Mouse (Mus musculus): ENCODE measurements around the gene Gba. TPM values are rescaled to one million over a fixed set of nuclear protein-coding genes. Genes with fewer than 3 reads are reported as not detected.

Gene Gba
- polyA plus RNA-seq, 1 experiment, result 71.7 TPM

- H3K4me1 ChIP-seq (ENCODE audit: control insufficient read depth, insufficient read depth, low read length), result peaks cover 3% of the 10 kb centered on the region; the same call in 1 of the 2 replicates
- TF ChIP-seq POLR2A (IDR thresholded peaks at IDR 0.05; ENCODE audit: borderline replicate concordance, control insufficient read depth, low read depth, low read length) (no peak), CTCF (IDR thresholded peaks at IDR 0.05; ENCODE audit: control insufficient read depth, insufficient read depth, low read length) (no peak)
- H3K4me3 ChIP-seq (replicated peaks; ENCODE audit: control insufficient read depth, low read depth, low read length), result no peak overlapping the region
- 76% methylated on average over 2 of the region's 2 CpGs for WGBS
- H3K27ac ChIP-seq (ENCODE audit: control insufficient read depth, insufficient read depth, low read depth, low read length, poor library complexity), result no peak overlapping the region
Observed at GRCm38 (mm10) chr3:89230561-89230960, 27.8 kb downstream of the Gba start.

- H3K27ac ChIP-seq (ENCODE audit: control insufficient read depth, insufficient read depth, low read depth, low read length, poor library complexity), result no peak overlapping the region
- H3K4me1 ChIP-seq (ENCODE audit: control insufficient read depth, insufficient read depth, low read length), result peaks cover 3% of the 10 kb centered on the region; the same call in 1 of the 2 replicates
- 7% methylated on average over 7 of the region's 7 CpGs for WGBS
- H3K4me3 ChIP-seq (replicated peaks; ENCODE audit: control insufficient read depth, low read depth, low read length), result no peak overlapping the region
- TF ChIP-seq POLR2A (IDR thresholded peaks at IDR 0.05; ENCODE audit: borderline replicate concordance, control insufficient read depth, low read depth, low read length), result no peak
- TF ChIP-seq CTCF (IDR thresholded peaks at IDR 0.05; ENCODE audit: control insufficient read depth, insufficient read depth, low read length), result no peak
Observed at GRCm38 (mm10) chr3:89231345-89231744, 28.6 kb downstream of the Gba start.

DNA sequence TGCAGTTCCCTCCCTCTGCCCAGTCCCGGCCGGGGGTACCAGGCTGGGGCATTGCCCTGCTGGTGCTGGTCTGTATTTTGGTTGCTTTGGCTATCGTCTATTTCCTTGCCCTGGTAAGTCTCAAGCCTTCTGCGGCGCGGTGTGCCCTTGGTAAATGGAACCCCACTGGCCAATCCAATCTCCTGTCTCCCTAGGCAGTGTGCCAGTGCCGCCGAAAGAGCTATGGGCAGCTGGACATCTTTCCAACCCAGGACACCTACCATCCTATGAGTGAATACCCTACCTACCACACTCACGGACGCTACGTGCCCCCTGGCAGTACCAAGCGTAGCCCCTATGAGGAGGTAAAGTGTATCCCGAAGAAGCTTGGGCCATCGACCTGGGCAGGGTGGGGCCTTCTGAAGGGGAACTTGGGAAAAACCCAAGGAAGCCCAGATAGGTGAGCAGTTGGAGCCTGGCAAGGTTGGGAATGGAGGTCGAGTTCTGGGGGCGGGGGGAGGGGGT, 29.1 kb downstream of the Gba start:
- TF ChIP-seq POLR2A (IDR thresholded peaks at IDR 0.05; ENCODE audit: borderline replicate concordance, control insufficient read depth, low read depth, low read length), result no peak
- Histone ChIP-seq H3K27ac (ENCODE audit: control insufficient read depth, insufficient read depth, low read depth, low read length, poor library complexity) (no peak overlapping the region), H3K4me3 (replicated peaks; ENCODE audit: control insufficient read depth, low read depth, low read length) (no peak overlapping the region), H3K4me1 (ENCODE audit: control insufficient read depth, insufficient read depth, low read length) (peaks cover 3% of the 10 kb centered on the region; the same call in 1 of the 2 replicates)
- WGBS, result 68% methylated on average over 16 of the region's 16 CpGs

GRCm38 (mm10) chr3:89232614-89233013, 29.9 kb downstream of the Gba start:
- TF ChIP-seq CTCF (IDR thresholded peaks at IDR 0.05; ENCODE audit: control insufficient read depth, insufficient read depth, low read length), result no peak
- no peak for TF ChIP-seq POLR2A (IDR thresholded peaks at IDR 0.05; ENCODE audit: borderline replicate concordance, control insufficient read depth, low read depth, low read length)
- Histone ChIP-seq H3K4me3 (replicated peaks; ENCODE audit: control insufficient read depth, low read depth, low read length) (no peak overlapping the region), H3K27ac (ENCODE audit: control insufficient read depth, insufficient read depth, low read depth, low read length, poor library complexity) (no peak overlapping the region), H3K4me1 (ENCODE audit: control insufficient read depth, insufficient read depth, low read length) (peaks cover 3% of the 10 kb centered on the region; the same call in 1 of the 2 replicates)
- WGBS, result 79% methylated on average over 6 of the region's 6 CpGs

GRCm38 (mm10) chr3:89233562-89234110, 30.9 kb downstream of the Gba start:
- peak overlapping the region; percentile 76 for H3K27ac ChIP-seq (ENCODE audit: control insufficient read depth, insufficient read depth, low read depth, low read length, poor library complexity)
- peaks cover 3% of the 10 kb centered on the region; the same call in 1 of the 2 replicates for H3K4me1 ChIP-seq (ENCODE audit: control insufficient read depth, insufficient read depth, low read length)
- 8% methylated on average over 14 of the region's 14 CpGs for WGBS
- TF ChIP-seq CTCF (IDR thresholded peaks at IDR 0.05; ENCODE audit: control insufficient read depth, insufficient read depth, low read length) (peak; percentile 30; the same call in 1 of the 2 replicates), POLR2A (IDR thresholded peaks at IDR 0.05; ENCODE audit: borderline replicate concordance, control insufficient read depth, low read depth, low read length) (no peak)
- no peak overlapping the region for H3K4me3 ChIP-seq (replicated peaks; ENCODE audit: control insufficient read depth, low read depth, low read length)

DNA sequence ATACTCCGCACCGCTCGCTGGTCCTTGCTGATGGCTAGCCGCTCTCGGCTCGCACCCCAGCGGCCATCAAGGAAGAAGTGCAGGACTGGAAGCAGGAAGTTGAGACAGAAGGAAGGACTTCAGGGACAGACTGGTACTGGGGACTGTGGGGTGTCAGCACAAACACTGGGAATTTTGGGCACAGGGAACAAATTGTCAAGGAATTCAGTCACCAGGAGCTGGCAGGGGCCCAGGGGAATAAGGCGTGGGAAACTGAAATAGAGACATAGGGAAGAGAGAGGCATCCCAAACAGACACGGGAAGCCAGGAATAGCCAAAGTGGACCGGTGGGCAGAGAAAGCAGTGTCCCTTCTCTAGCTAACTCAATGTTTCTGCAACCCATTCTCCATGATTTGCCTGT, 33.8 kb downstream of the Gba start:
- Histone ChIP-seq H3K4me1 (ENCODE audit: control insufficient read depth, insufficient read depth, low read length) (peaks cover 3% of the 10 kb centered on the region; the same call in 1 of the 2 replicates), H3K27ac (ENCODE audit: control insufficient read depth, insufficient read depth, low read depth, low read length, poor library complexity) (no peak overlapping the region), H3K4me3 (replicated peaks; ENCODE audit: control insufficient read depth, low read depth, low read length) (no peak overlapping the region)
- TF ChIP-seq CTCF (IDR thresholded peaks at IDR 0.05; ENCODE audit: control insufficient read depth, insufficient read depth, low read length) (no peak), POLR2A (IDR thresholded peaks at IDR 0.05; ENCODE audit: borderline replicate concordance, control insufficient read depth, low read depth, low read length) (no peak)
- 81% methylated on average over 10 of the region's 10 CpGs for WGBS

- Histone ChIP-seq H3K4me1 (ENCODE audit: control insufficient read depth, insufficient read depth, low read length) (peaks cover 3% of the 10 kb centered on the region; the same call in 1 of the 2 replicates), H3K4me3 (replicated peaks; ENCODE audit: control insufficient read depth, low read depth, low read length) (no peak overlapping the region), H3K27ac (ENCODE audit: control insufficient read depth, insufficient read depth, low read depth, low read length, poor library complexity) (no peak overlapping the region)
- TF ChIP-seq POLR2A (IDR thresholded peaks at IDR 0.05; ENCODE audit: borderline replicate concordance, control insufficient read depth, low read depth, low read length) (no peak), CTCF (IDR thresholded peaks at IDR 0.05; ENCODE audit: control insufficient read depth, insufficient read depth, low read length) (no peak)
- WGBS, result 79% methylated on average over 21 of the region's 21 CpGs
Observed at GRCm38 (mm10) chr3:89237682-89238081, 35.0 kb downstream of the Gba start.

DNA sequence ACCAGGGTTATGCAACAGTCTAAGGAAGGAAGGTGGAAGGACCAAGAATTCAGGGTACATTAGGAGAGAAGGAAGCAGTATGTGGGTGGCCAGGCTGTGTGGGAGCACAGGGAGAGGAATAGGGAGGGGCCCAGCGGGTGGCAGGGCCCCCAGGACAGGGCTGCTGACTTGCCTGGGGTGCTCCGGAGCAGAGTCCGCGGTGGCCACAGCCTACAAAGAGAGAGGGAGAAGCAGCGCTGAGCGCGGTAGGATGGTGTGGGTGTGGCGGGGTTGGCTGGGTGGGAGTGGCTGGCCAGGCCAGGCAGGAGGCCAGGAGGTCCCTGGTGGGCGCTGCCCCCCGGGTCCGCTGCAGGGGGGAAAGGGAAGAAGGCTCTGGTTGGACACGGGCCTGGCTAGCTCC, 35.8 kb downstream of the Gba start:
- no peak overlapping the region for H3K4me3 ChIP-seq (replicated peaks; ENCODE audit: control insufficient read depth, low read depth, low read length)
- TF ChIP-seq POLR2A (IDR thresholded peaks at IDR 0.05; ENCODE audit: borderline replicate concordance, control insufficient read depth, low read depth, low read length), result no peak
- no peak for TF ChIP-seq CTCF (IDR thresholded peaks at IDR 0.05; ENCODE audit: control insufficient read depth, insufficient read depth, low read length)
- 77% methylated on average over 11 of the region's 12 CpGs for WGBS

More for the DNA sequence above, 35.8 kb downstream of the Gba start:
- Histone ChIP-seq H3K4me1 (ENCODE audit: control insufficient read depth, insufficient read depth, low read length) (peaks cover 2% of the 10 kb centered on the region; the same call in 1 of the 2 replicates), H3K27ac (ENCODE audit: control insufficient read depth, insufficient read depth, low read depth, low read length, poor library complexity) (no peak overlapping the region)

All from bone marrow, adult 2 months (tissue).